Mouse (Mus musculus) embryo, embryonic 9.5 days (tissue): ENCODE measurements at regions not wholly inside any gene's neighbourhood (a gene's known extent, or its start where the extent isn't known, plus 50 kb on each side); places are given as distances from the start of the nearest gene placed in this dataset.
"Not testable (repeated sequence)": the region's sequence is repeated elsewhere in the genome, so short reads cannot be mapped to it uniquely, and the experiment has no call there.

ENCODE experiments used
- DNase-seq: peaks from one replicate; pipeline ENCODE4 v3.0.0-alpha.2; 2017; ENCODE audit errors: extremely low spot score

- no peak for DNase-seq
Measured at GRCm38 (mm10) chr10:20891426-20891825, 60.9 kb upstream of the Ahi1 start.

DNA sequence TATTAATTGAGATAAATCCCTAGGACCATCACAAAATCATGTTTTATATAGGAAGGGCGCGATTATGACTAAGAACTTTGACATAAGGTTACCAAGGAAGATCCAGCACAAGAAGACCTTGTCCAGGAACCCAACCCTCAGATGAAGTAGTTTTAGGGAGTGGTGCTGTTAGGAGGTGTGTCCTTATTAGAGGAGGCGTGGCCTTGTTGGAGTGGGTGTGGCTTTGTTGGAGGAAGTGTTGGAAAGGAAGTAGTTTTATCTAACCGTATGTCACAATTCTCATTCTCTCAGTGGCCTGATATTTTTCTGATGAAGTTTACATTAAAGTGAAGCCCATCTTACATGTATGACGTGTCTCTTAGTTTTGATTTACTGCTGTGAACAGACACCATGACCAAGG, 68.7 kb upstream of the Ahi1 start:
- DNase-seq, result no peak

GRCm38 (mm10) chr10:20882599-20882998, 69.7 kb upstream of the Ahi1 start:
- no peak for DNase-seq

- DNase-seq, result no peak
Measured at GRCm38 (mm10) chr10:20880251-20880650, 72.1 kb upstream of the Ahi1 start.

DNA sequence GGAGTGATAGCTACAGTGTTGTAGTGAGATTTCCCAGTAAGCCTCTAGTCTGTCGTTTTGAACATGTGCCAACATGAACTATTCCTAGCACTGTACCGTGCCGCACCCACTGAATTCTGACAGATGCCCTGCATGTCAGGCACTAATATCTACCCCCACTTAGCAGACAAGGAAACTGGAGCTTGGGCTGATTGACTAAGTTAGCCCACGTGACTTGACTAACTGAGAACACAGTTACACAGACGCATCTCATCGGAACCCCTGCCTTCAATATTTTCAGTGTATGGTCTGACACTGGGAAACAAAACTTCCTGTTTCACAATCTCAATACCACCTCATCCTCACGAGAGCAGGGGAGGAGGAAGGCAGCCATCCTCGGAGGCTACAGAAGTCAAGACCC, 72.9 kb upstream of the Ahi1 start:
- no peak for DNase-seq

DNA sequence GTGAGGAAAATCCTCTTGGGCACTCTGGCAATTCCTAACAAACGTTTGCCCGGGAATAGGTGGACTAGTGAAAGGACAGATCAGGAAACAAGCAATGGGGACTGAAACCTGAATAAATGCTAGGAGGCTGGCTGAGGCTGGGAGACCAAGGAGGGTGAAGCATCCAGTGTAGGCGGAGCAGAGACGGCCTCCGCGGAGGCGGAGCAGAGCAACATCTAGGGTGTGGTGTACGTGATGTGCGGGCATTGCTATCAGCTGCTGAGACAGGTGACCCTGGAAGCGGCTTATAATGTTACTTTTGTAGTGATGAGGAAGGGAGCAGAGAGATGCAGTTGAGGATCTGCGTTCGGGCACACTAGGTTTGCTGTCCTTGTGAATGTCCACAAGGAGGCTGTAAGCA, 85.3 kb upstream of the Ahi1 start:
- no peak for DNase-seq

DNA sequence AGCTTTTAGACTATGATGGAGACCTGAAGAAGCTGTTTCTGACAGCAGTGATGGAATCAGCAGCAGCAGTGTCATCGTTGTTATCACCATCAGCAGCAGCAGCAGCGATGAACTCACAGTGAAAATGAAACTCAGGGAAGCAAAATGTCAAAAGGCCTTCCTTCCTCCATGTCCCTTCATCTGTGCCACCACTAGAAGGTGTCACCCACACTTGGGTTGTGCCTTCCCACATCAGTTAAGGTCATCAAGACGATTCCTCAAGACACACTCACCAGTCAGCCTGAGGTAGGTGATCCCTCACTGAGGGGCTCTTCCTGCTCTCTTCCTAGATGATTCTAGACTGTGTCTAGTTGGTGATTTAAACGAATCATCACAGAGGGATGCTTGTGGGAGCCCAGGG, 87.3 kb upstream of the Ahi1 start:
- DNase-seq, result no peak

GRCm38 (mm10) chr10:20857413-20857812, 94.9 kb upstream of the Ahi1 start:
- DNase-seq, result no peak

DNA sequence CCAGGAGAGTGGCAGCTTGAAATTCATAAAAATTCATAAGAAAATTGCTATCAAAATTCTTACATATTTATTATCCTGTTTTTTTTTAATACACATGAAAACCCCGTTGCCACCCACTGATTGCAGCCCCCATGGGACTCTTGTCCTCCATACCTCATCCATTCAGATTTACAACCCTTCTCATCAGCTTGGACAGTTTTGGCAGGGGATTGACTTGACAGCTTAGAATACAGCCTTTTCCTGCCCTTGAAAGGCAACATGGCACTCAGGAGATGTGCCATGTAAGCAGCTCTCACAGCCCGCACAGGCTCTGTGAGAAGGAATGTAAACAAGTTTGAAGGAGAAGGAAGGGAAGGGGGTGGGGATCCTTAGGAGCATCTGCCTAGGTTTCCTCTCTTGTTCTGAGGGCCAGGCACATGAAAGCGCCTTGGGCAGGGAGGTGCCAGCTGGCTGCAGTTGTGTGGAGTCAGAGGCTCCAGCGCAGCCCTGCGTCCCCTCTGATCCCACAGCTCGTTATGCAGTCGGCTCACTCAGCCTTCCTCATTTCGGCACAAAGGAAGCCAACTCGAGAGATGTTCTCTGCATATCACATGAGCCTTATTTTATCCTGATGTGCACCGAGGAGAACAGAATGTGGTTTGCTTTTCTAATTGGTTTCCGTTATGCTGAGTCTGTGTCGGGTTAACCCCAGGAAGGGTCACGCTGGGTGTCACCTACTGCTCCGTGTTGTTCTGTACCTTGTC, 97.6 kb upstream of the Ahi1 start:
- DNase-seq, result peak; percentile 44

- DNase-seq, result no peak
Measured at GRCm38 (mm10) chr10:20847287-20847686, 105.1 kb upstream of the Ahi1 start.

GRCm38 (mm10) chr10:20843277-20843676, 109.1 kb upstream of the Ahi1 start:
- DNase-seq, result no peak

DNA sequence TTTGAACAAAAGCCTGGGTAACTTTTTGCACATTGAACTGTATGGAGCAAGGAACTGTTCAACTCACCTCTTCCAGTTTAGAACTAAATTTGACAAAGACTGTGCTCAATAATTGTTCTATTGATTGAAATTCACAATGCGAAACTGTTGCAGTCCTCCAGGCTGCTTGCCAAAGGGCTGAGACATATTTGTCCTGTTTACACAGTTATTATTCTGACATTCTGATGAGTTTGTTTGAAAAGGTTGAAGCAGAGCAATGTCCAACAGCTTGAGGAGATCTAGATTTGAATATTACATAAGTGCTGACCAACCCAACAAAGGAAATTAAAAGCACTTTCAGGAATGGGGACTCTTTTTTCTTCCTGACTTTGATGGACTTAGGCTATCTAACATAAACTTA, 110.2 kb upstream of the Ahi1 start:
- DNase-seq, result no peak

DNA sequence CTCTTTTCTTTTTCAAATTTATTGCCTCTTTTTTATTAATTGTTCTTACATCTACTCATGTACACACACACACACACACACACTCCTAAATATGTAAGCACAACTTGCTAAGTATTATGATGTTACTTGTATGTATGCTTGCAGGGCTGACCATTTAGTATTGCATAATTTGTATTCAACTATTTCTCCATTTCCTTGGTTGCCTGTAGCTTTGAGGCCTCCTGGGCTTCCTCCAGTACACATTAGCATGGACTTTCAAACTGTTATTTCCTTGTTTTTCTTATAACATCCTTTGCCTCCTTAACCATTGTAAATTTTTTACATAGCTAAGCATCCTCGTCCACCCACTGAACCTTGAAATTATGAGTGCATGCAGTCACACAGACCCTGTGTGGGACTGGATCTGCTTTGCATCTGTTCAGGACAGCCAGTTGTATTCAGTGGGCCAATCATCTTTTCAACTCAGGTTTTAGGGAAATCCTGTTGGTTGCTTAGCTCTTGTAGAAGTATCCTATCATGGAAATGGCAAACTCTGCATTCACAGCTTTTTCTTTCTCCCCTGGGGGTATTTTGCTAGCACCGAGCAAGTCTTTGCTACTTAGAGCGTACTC, 110.8 kb upstream of the Ahi1 start:
- DNase-seq, result no peak

- no peak for DNase-seq
Measured at GRCm38 (mm10) chr10:20838685-20839425, 113.5 kb upstream of the Ahi1 start.

- DNase-seq, result not testable (repeated sequence)
Measured at GRCm38 (mm10) chr10:20836816-20837215, 111.9 kb upstream of the Pde7b start.

DNA sequence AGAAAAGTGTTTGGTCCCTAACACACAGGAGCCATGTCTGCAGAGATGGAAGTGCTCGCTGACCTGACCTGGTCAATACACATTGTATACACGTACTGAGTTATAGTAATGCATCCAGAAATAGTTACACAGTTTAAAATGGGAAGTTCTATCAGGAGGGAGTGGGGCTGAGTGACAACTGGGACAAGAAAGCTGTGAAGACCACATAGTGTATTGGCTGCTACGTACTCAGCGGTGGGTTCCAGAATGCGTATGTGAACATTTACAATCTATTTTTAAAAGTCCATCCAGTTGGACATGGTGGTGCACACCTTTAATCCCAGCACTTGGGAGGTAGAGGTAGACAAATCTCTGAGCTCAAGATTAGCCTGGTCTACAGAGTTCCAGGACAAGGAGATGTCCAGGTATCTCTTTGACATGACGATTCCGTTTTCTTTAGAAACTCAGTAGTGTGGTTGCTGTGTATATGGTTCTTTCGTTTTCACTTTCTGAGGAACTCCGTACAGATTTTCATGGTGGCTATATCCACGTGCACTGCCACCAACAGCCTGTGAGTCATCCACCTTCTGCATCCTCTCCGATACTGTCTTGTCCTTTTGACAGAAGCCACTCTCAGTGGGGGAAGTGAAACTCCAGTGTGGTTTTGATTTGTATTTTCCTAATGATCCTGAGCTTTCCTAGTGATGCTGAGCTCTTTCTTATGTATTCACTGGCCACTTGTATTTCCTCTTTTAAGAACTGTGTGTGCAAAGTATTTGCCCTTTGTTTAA, 110.1 kb upstream of the Pde7b start:
- no peak for DNase-seq

GRCm38 (mm10) chr10:20828304-20828703, 103.4 kb upstream of the Pde7b start:
- no peak for DNase-seq

DNA sequence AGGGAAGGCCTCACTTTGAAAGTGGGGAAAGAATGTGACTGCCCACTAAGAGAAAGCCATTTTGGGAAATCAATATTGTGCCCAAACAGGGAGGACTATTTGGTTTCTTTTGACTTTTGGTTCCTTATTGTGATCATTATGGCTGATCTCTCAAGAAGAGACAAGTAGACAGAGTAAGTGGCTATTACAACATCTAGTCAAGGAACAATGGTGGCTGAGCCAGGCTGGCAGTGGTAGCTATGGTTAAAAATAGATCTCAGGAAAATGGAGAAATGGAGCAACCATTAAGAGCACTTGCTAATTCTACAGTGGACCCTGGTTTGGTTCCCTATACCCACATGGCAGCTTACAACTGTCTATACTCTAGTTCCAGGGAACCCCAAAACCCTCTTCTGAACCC, 102.6 kb upstream of the Pde7b start:
- no peak for DNase-seq

- DNase-seq, result no peak
Measured at GRCm38 (mm10) chr10:20818548-20818947, 93.7 kb upstream of the Pde7b start.

DNA sequence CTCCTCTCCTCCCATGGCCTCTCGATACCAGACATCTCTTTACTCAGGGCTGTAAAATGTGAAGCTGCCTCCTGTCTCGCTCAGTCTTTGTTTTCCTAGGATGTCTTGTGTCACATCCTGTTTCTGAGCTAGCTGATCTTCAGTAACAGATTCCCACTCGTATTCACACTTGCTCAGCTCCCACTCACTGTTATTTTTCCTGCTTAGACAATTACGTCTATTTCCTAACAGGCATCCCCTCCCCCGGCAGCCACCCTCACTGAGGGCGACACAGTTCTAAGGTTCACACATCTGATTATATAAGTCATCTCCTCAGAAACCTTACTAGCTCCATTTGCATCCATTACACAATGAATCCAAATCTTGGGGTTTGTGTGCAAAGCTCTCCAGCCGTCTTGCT, 74.9 kb upstream of the Pde7b start:
- no peak for DNase-seq

- DNase-seq, result no peak
Measured at GRCm38 (mm10) chr10:20798400-20798799, 73.5 kb upstream of the Pde7b start.

DNA sequence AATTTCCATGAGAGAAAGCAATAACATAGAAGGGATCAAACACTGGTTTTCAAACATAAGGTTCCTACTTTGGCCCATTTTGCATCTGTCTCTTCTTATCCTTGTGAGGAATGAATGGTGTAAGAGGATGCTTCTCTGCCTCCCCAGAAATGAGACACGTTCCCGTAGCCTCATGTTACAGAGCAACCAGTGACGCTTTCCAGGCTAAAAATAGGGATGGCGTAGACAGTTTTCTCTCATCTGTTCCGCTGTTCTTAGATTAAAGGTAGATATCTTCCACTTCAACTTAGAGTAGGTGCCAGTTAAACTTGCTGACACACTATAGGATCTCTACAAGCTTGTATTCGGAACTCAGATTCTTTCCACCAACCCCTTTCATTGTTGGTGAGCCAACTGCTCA, 69.1 kb upstream of the Pde7b start:
- no peak for DNase-seq
